Mouse (Mus musculus) embryo, embryonic 9.5 days (tissue): Measurements from ENCODE around the gene Setd1a.
"Not testable (repeated sequence)": the region's sequence is repeated elsewhere in the genome, so short reads cannot be mapped to it uniquely, and the experiment has no call there.

Source experiments
- DNase-seq: peaks from one replicate; pipeline ENCODE4 v3.0.0-alpha.2; 2017; ENCODE audit errors: extremely low spot score

Gene Setd1a

DNA sequence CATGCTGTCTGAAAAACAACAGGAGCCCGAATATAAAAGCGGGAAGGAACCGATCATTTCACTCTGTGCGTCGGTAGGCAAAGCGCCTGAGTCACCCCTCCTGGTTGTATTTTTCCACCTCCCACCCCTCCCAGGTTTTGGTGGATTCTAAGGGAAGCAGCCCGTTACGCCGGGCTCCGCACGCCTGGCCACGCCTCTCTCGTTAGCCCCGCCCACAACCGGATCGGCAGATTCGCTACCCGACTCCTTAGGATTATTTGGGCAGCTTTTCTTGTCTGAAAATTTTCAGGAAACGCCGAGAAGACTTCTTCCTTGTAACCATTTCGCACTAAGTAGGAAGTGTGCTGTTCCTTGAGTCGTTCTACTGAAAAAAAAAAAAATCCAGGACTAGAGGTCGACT is at the start of gene Setd1a:
Setd1a (plus strand) TSS at position 245 of the 400 bp plus-strand sequence.
- peak; percentile 86 for DNase-seq

DNA sequence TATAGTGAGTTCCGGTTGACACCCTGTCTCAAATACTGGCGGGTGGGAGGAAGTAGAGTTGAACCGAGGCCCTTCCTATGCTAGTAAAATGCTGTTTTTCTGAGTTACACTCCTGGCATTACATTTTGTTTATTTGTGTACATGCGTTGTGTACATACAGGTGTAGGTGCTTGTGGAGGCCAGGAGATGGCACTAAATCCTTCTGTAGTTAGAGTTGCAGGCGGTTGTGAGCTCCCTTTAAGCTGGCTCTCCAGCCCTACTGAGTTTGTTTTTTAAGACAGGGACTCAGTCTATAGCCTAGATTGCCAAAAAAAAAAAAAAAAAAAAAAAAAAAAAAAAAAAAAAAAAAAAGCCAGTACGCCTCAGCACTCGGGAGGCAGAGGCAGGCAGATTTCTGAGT is 48.6 kb upstream of the Setd1a start:
- no peak for DNase-seq

GRCm38 (mm10) chr7:127730170-127730569 is 46.3 kb upstream of the Setd1a start:
- no peak for DNase-seq

- not testable (repeated sequence) for DNase-seq
These were observed 44.4 kb upstream of the Setd1a start, which contains the start of gene Ctf2 for GRCm38 (mm10) chr7:127732066-127732465. Gene Ctf2 (minus strand): TSS chr7:127732166.

GRCm38 (mm10) chr7:127744366-127745045 is 32.0 kb upstream of the Setd1a start, which contains the start of gene Fbxl19:
Gene Fbxl19 (plus strand): TSS chr7:127744543.
- DNase-seq = peak; percentile 83

DNA sequence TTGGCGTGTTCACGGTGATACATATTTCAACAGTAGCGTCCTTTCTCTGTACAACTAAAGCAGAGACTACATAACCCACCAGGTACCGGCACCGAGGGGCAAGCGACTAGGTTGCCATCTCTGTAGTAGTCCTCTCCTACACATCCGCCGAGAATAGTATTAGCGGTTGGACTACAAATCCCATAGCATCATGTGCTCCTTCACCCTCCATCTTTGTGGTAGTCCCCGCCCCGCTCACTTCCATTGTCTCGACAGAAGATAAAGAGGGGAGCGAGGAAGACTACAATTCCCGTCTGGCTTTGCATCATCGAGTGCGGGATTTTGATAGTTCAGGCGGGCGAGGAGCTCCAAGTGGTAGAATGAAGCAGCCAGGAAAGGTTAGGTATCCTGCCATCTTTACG is 31.2 kb upstream of the Setd1a start:
- DNase-seq = peak; percentile 94

- DNase-seq = peak; percentile 97
These were observed 30.6 kb upstream of the Setd1a start for GRCm38 (mm10) chr7:127745652-127746493.

- DNase-seq = peak; percentile 89
These were observed 29.7 kb upstream of the Setd1a start for GRCm38 (mm10) chr7:127746494-127747491.

GRCm38 (mm10) chr7:127747559-127748234 is 28.8 kb upstream of the Setd1a start:
- no peak for DNase-seq

- no peak for DNase-seq
These were observed 28.3 kb upstream of the Setd1a start for GRCm38 (mm10) chr7:127748235-127748560.

DNA sequence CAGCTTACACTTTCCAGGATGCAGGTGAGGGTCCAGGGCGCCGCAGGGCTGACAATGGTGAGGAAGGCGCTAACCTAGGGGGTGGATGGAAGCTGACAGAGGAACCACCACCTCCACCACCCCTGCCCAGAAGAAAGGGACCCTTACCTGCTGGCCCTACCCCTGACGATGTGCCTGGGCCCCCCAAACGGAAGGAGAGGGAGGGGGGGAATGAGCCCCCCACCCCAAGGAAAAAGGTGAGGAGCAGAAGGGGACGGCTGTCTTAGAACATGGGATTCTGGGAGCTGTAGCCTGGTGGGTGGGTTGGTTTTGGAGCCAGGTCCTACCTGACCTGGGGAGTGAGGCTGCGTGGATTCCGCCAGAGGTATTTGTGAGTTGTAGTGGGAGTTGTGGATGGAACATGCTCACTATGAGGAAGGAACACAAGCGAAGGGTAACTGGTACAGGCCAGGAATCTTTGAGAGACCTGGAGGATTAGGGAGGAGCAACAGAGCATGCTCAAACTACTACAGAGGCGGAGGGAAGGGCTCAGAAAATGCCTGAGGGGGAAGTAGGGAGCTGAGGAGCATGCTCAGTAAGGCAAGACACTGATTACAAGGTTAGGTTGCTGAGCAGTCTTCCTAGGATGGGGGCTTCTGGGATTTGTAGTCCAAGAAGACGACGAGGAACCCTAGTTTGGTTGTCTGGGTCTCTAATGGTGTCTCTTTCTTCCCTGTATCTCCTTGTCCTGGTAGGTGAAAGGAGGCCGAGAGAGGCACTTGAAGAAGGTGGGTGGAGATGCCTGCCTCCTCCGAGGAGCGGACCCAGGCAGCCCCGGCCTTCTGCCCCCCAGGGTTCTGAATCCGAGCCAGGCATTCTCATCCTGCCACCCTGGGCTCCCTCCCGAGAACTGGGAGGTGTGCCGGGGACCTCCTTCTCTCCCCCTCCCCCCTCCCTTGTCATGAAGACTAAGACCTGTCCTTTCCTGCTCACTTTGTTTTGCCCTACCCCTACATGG is 26.0 kb upstream of the Setd1a start:
- no peak for DNase-seq

DNA sequence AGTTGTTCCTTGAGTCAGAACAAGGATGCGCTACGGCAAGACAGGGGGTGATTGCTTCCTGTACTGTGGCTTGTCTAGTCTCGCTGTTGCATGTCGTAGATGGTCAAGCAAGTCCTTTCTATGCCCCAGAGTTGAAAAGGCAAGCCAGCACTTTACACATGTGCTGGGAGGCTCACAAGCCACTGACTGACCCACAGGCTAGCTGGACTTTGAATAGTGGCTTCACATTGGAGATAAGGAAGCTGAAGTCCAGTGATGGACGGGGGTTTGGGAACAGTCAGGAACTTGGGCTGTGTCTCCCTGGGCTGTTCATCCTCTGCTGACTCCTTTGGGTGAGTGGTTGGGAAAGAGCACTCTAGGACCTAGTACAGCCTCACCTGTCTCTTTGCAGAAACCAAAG is 24.9 kb upstream of the Setd1a start:
- DNase-seq = no peak

DNA sequence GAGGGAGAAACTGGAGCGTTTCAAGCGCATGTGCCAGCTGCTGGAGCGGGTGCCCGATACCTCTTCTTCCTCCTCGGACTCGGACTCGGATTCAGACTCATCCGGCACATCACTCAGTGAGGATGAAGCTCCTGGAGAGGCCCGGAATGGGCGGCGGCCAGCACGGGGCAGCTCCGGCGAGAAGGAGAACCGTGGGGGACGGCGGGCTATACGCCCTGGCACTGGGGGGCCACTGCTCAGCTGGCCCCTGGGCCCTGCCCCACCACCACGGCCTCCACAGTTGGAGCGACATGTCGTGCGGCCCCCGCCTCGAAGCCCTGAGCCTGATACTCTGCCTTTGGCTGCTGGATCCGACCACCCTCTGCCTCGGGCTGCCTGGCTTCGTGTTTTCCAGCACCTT is 24.4 kb upstream of the Setd1a start:
- DNase-seq = no peak

GRCm38 (mm10) chr7:127753158-127753557 is 23.3 kb upstream of the Setd1a start:
- no peak for DNase-seq

- DNase-seq = no peak
These were observed 22.7 kb upstream of the Setd1a start for GRCm38 (mm10) chr7:127753741-127754140.

DNA sequence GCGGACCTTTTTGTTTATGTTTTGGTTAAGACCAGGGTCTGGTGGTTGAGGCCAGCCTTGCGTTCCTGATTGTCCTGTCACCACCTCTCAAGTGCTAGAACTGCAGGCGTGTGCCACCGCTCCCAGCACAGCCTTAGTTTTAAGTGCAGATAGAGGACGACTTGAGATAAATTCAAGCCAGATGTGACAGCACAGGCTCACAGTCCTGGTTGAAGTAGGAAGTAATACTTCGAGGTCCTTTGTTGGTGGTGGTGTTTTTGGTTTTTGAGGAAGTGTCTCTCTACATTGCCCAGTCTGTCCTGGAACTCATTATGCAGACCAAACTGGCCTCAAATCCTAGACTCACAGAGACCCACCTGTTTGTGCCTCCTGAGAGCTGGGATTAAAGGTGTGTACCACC is 16.8 kb upstream of the Setd1a start:
- no peak for DNase-seq

- no peak for DNase-seq
These were observed 16.0 kb upstream of the Setd1a start for GRCm38 (mm10) chr7:127760478-127760877.

DNA sequence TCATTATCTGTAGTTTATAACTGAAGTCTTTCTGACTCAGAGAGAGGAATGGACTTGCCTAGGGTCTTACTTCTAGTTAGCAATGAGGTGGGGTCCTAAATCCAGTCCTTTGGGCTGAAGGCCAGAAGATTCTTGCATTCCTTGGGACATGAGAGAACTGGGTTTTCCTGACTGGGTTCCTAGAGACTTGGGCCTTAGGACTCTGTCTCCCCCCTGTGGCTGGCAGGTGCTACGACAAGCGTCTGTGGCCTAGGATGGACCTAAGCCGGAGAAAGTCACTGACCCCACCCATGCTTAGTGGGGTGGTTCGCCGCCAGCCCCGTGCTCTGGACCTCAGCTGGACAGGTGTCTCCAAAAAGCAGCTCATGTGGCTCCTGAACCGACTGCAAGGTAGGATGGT is 15.4 kb upstream of the Setd1a start:
- DNase-seq = peak; percentile 59

GRCm38 (mm10) chr7:127763642-127764041 is 12.8 kb upstream of the Setd1a start:
- no peak for DNase-seq

DNA sequence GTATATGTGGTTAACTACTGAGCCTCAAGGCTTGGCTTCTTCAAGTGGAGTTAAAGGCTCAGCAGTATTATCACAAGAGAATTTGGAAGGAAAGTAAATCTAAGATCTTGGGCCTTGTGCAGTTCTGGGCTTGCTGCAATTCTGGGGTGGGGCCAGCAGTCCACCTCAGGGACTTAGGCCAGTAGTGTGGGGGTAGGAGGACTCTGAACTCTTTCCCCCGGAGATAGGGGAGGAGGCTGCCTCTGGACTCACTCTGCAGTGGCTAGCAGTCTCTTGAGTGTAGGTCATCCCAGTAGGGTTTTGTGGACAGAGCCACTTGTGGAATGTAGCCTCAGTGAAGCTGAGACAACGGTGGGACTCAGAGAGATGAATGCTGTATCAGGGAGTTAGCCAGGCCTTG is 10.7 kb upstream of the Setd1a start:
- DNase-seq = no peak
